Mouse (Mus musculus) gastrocnemius, postnatal 36 days (tissue): ENCODE results near the gene Fam149b. TPM values are rescaled to one million over a fixed set of nuclear protein-coding genes. Genes with fewer than 3 reads are reported as not detected.
A peak's percentile ranks its signal among the peaks of the same experiment; 100 is the strongest.

Experiments used
- DNase-seq, 2 experiments: peaks; one replicate each; pipeline ENCODE4 v3.0.0; 2022
- intact Hi-C: fragments of 180-260 bp; cut with DNase I; formaldehyde crosslinking; loops from one replicate; pipeline ENCODE4 v1.15.1; 2025
- total RNA-seq, 2 experiments: library from RNA; stranded (reverse); gene quantifications; 2 replicates each; pipeline ENCODE4 v1.2.3; 2021

The Fam149b gene
- total RNA-seq, 2 experiments from 2014 or later = 19.4 to 21.0 TPM

DNA sequence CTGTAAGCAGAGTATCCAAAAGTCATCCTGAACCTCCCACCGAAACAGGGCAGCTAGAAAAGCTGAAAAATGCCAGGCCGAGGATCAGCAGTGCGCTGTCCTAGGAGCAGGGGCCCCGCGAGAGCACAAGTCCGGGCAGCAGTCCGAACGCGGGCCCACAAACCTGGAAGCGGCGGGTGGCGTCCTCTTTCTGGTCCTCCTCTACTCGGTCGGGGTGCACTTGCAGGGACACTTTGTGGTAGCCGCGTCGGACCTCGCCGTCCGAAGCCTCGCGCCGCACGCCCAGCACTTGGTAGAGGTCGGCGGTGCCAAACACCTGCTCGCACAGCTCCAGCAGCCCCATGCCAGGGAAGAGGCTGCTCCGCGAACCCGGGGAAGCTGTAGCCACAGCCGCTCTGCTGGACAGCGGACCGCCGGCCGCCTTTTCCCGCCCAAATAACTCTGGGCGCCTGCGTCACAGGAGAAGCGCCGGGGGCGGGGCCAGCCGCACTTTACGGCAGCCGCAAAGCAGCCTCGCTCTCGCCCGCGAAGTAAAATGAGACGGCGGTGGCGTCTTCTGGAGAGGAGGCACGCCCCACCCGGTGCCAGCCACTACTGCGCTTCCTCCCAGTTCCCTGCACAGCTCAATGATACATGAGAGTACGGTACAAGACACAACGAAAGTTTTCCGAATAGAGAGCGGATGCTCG lies 40.6 kb downstream of the Fam149b start, which contains the start of gene Dnajc9:
TSS of gene Dnajc9 (minus strand) at position 470 of the 689 bp plus-strand sequence.
- intact Hi-C loops = no loop called here
- peak; percentile 90 to 91 for DNase-seq

DNA sequence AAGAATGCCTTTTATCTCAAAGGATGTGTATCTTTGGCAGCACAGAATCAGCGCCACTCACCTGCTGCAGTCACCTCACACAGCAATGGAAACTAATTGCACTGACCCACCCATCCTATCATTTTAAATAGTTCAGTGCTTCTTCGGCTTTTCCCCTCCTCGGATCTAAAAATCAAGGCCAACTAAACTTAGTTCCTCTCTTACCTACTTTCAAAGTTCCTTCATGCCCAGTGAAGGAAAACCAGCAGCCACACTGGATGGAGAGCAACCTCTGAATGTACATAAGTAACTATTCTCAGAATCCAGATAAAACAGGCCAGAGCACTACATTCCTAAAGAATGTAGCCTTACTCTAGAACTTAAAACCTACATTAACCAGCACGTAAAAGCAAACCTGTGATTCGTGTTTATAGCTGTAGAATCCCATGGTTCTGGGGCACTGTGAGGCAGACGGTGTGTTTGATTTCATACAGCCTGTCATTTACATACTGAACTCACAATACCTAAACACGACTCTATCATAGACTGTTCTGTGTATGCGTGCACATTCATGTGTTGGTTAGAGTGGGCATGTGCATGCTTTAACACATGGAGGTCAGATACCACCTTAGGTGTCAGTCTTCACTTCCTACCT lies 41.6 kb downstream of the Fam149b start:
- DNase-seq = no peak
- intact Hi-C loops = no loop called here

- DNase-seq = no peak
- intact Hi-C loops = no loop called here
Observed at GRCm38 (mm10) chr14:20392326-20392725, 44.4 kb downstream of the Fam149b start.

GRCm38 (mm10) chr14:20393205-20393913 lies 45.4 kb downstream of the Fam149b start, which contains the start of gene Mrps16:
Mrps16 (minus strand) TSS chr14:20393634.
- DNase-seq = peak; percentile 88 to 95

GRCm38 (mm10) chr14:20397220-20397619 lies 49.3 kb downstream of the Fam149b start:
- intact Hi-C loops = no loop called here
- no peak for DNase-seq

More at GRCm38 (mm10) chr14:20393205-20393913, 45.4 kb downstream of the Fam149b start, which contains the start of gene Mrps16:
- intact Hi-C loops = no loop called here

GRCm38 (mm10) chr14:20398864-20399263 lies 50.9 kb downstream of the Fam149b start:
- no peak for DNase-seq
- intact Hi-C loops = no loop called here

DNA sequence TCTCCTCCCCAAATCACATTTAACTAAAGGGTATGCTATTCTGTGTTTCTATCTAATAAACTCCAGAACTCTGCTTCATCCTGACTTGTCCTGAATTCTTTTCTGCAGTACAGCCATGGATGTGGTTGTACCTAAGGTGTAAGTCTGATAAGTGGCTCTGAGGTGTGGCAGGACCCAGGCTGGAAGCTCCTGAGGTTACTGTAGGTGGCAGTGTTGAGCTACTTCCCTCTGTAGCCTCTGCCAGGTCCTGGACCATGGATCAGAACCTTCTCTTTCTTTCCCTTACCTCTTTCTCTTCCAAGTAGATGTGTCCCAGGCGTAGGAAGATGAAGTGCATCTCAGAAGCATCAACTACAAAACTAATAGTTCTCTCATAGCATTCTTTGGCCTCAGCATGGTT lies 52.1 kb downstream of the Fam149b start:
- intact Hi-C loops = loop anchor here (2.0 to 5.0 kb wide), 2 partner anchors 31 to 157 kb away; no protein-coding TSS in a partner anchor
- no peak for DNase-seq

DNA sequence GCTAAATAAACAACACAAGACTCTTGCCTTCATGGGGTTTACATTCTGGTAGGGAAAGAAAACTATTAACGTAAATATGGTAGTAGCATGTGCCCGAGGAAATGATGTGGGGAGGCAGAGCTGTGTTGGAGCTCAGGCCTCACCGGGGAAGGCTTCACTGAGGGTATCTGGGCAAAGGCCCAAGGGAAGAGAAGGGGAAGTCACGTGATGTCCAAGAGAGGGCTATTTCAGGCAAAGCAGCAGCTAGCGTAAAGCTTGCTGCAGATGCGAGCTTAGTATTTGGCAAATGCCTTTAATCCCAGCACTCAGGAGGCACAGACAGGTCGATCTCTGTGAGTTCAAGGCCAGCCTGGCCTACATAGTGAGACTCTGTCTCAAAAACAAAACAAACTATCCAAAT lies 74.3 kb downstream of the Fam149b start:
- no peak for DNase-seq
- intact Hi-C loops = no loop called here

GRCm38 (mm10) chr14:20423046-20423445 lies 75.1 kb downstream of the Fam149b start:
- intact Hi-C loops = no loop called here
- DNase-seq = no peak

- DNase-seq = no peak
- intact Hi-C loops = no loop called here
Observed at GRCm38 (mm10) chr14:20428593-20428992, 80.6 kb downstream of the Fam149b start.

DNA sequence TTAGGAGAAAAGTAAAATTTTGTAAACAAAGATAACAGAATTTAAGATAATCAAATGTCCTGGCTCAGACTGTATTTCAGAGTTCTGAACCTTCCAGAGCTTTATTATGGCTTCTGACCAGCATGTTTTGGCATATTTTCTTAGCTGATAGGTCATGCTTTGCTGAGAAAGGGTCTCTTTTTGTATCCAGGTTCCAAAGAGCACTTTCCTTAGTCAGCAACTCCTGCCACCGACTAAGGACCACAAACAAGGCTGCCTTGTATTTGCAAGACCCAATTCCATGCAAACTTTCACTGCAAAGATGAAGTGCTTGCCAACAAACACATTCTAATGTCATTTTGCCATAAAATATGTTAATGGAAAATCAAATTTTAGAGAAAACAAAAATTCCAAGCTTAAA lies 81.9 kb downstream of the Fam149b start:
- no peak for DNase-seq

GRCm38 (mm10) chr14:20431726-20432125 lies 83.8 kb downstream of the Fam149b start:
- DNase-seq = peak in 1 of 2 experiments; percentile 7
- intact Hi-C loops = loop anchor here (2.0 kb wide), 1 partner anchor 31 kb away; no protein-coding TSS in a partner anchor

More for the DNA sequence above, 81.9 kb downstream of the Fam149b start:
- intact Hi-C loops = loop anchor here (2.0 kb wide), 1 partner anchor 29 kb away; no protein-coding TSS in a partner anchor

GRCm38 (mm10) chr14:20432420-20432819 lies 84.5 kb downstream of the Fam149b start:
- intact Hi-C loops = no loop called here
- DNase-seq = no peak

Other genes with a start within 250 kb of the Fam149b start
- 1 to 10 TPM; 2.5 to 2.7 TPM for gene Saysd1, start 209.6 kb upstream of the Fam149b start, total RNA-seq
- gene Kcnk5, start 166.4 kb upstream of the Fam149b start, total RNA-seq = under 1 TPM; 0.61 to 0.91 TPM
- not detected for gene Kcnk16, start 79.0 kb upstream of the Fam149b start, total RNA-seq
- 10 to 100 TPM; 27.0 to 29.9 TPM for gene Nudt13, start 53.5 kb upstream of the Fam149b start, total RNA-seq
- gene Ecd, start within 50 bp of the Fam149b start, total RNA-seq = 10 to 100 TPM; 30.3 to 31.8 TPM
- 10 to 100 TPM in 1 of 2 experiments, 1 to 10 TPM in 1; 7.3 to 11.8 TPM for gene Dnajc9, start 40.7 kb downstream of the Fam149b start, total RNA-seq
- 10 to 100 TPM; 40.4 to 41.3 TPM for gene Mrps16, start 45.5 kb downstream of the Fam149b start, total RNA-seq
- under 1 TPM; 0.08 to 0.22 TPM for gene Cfap70, start 104.1 kb downstream of the Fam149b start, total RNA-seq
- gene Anxa7, start 132.0 kb downstream of the Fam149b start, total RNA-seq = 10 to 100 TPM; 29.1 to 36.8 TPM
- gene Mss51, start 148.7 kb downstream of the Fam149b start, total RNA-seq = 10 to 100 TPM; 20.2 to 36.2 TPM
- 100 to 1,000 TPM; 158 to 159 TPM for gene Ppp3cb, start 198.4 kb downstream of the Fam149b start, total RNA-seq